Mouse (Mus musculus) macrophage (primary cell): Measurements from ENCODE around the gene Prl2c3. TPM values are rescaled to one million over a fixed set of nuclear protein-coding genes. Genes with fewer than 3 reads are reported as not detected.
"Not testable (repeated sequence)": the region's sequence is repeated elsewhere in the genome, so short reads cannot be mapped to it uniquely, and the experiment has no call there.

Source experiments
- H3K27ac ChIP-seq: fragments of 350-480 bp; formaldehyde crosslinking; 2 replicates; pipeline ENCODE4 v1.9.0; 2021
- H3K36me3 ChIP-seq: fragments of 350-480 bp; formaldehyde crosslinking; 2 replicates; pipeline ENCODE4 v1.9.0; 2021; ENCODE audit errors: inconsistent target
- H3K4me3 ChIP-seq: fragments of 350-480 bp; formaldehyde crosslinking; 2 replicates; pipeline ENCODE4 v1.9.0; 2021; ENCODE audit errors: inconsistent target
- H3K79me2 ChIP-seq: fragments of 350-480 bp; formaldehyde crosslinking; 2 replicates; pipeline ENCODE4 v1.9.0; 2021; ENCODE audit errors: inconsistent target
- WGBS: methylation state at CpG from one replicate; pipeline ENCODE4 v1.1.7; 2026; ENCODE audit warnings: inconsistent platforms; ENCODE audit not compliant: missing documents; 5-methylcytosine and 5-hydroxymethylcytosine counted together
- polyA plus RNA-seq: library from polyadenylated mRNA; stranded (reverse); fragments of 250-400 nt; gene quantifications from 3 replicates; pipeline ENCODE4 v1.2.4, GENCODE M21; 2018; ENCODE audit warnings: inconsistent platforms
- total RNA-seq, 78 experiments: library from RNA; depleted of rRNA; stranded (reverse); fragments of 250-400 nt; gene quantifications; 1 replicate in 9 of 78; 2 replicates in 24 of 78; 3 replicates in 43 of 78; 4 replicates in 2 of 78; pipeline ENCODE4 v1.2.4; 2018; ENCODE audit warnings: inconsistent platforms in 56 of 78

Prl2c3 gene
- total RNA-seq (2018; cell fraction: chromatin; rRNA removed) = not detected
- not detected for total RNA-seq (2018; cell fraction: cytosol; rRNA removed)
- not detected for total RNA-seq (2018; cell fraction: nucleus; rRNA removed)
- polyA plus RNA-seq = not detected in 3 replicates

- H3K79me2 ChIP-seq = not testable (repeated sequence)
- WGBS = 73% methylated on average over 3 of the region's 3 CpGs
These were observed at the start of gene Prl2c3 for GRCm38 (mm10) chr13:12799979-12800378. Gene Prl2c3, minus strand, starts transcription at chr13:12800079.

GRCm38 (mm10) chr13:12848254-12848653, 48.4 kb upstream of the Prl2c3 start:
- 76% methylated on average over 4 of the region's 4 CpGs for WGBS
- H3K36me3 ChIP-seq, H3K79me2 ChIP-seq, H3K4me3 ChIP-seq, H3K27ac ChIP-seq: not testable (repeated sequence)

More at GRCm38 (mm10) chr13:12799979-12800378, at the start of gene Prl2c3:
- H3K27ac ChIP-seq, H3K36me3 ChIP-seq, H3K4me3 ChIP-seq: not testable (repeated sequence)

GRCm38 (mm10) chr13:12844701-12845100, 44.8 kb upstream of the Prl2c3 start:
- 88% methylated on average over 1 of the region's 1 CpGs for WGBS
- H3K27ac ChIP-seq, H3K36me3 ChIP-seq, H3K4me3 ChIP-seq, H3K79me2 ChIP-seq: not testable (repeated sequence)

GRCm38 (mm10) chr13:12837546-12837945, 37.7 kb upstream of the Prl2c3 start:
- H3K36me3 ChIP-seq, H3K4me3 ChIP-seq, H3K79me2 ChIP-seq, H3K27ac ChIP-seq: not testable (repeated sequence)
- 82% methylated on average over 2 of the region's 2 CpGs for WGBS

GRCm38 (mm10) chr13:12831769-12832168, 31.9 kb upstream of the Prl2c3 start:
- H3K79me2 ChIP-seq = no peaks in the 10 kb centered on the region
- no peaks in the 10 kb centered on the region for H3K36me3 ChIP-seq
- no peak overlapping the region for H3K4me3 ChIP-seq
- WGBS = 75% methylated on average over 2 of the region's 2 CpGs
- no peak overlapping the region for H3K27ac ChIP-seq

GRCm38 (mm10) chr13:12829031-12829430, 29.2 kb upstream of the Prl2c3 start:
- no peak overlapping the region for H3K27ac ChIP-seq
- WGBS = 85% methylated on average over 5 of the region's 5 CpGs
- H3K36me3 ChIP-seq = no peaks in the 10 kb centered on the region
- H3K79me2 ChIP-seq = no peaks in the 10 kb centered on the region
- no peak overlapping the region for H3K4me3 ChIP-seq

- H3K27ac ChIP-seq, H3K4me3 ChIP-seq, H3K36me3 ChIP-seq, H3K79me2 ChIP-seq: not testable (repeated sequence)
- WGBS = 70% methylated on average over 4 of the region's 4 CpGs
These were observed 24.8 kb upstream of the Prl2c3 start for GRCm38 (mm10) chr13:12824500-12825176.

- H3K79me2 ChIP-seq, H3K36me3 ChIP-seq, H3K4me3 ChIP-seq, H3K27ac ChIP-seq: not testable (repeated sequence)
- 83% methylated on average over 3 of the region's 5 CpGs for WGBS
These were observed 14.0 kb upstream of the Prl2c3 start for GRCm38 (mm10) chr13:12813734-12814424.

GRCm38 (mm10) chr13:12809591-12809990, 9.7 kb upstream of the Prl2c3 start:
- Histone ChIP-seq H3K4me3 (no peak overlapping the region), H3K36me3 (no peaks in the 10 kb centered on the region), H3K27ac (no peak overlapping the region), H3K79me2 (no peaks in the 10 kb centered on the region)
- WGBS = 65% methylated on average over 2 of the region's 2 CpGs

- H3K36me3 ChIP-seq, H3K4me3 ChIP-seq, H3K79me2 ChIP-seq, H3K27ac ChIP-seq: not testable (repeated sequence)
- 68% methylated on average over 3 of the region's 3 CpGs for WGBS
These were observed 9.1 kb upstream of the Prl2c3 start for GRCm38 (mm10) chr13:12808793-12809512.

- H3K27ac ChIP-seq, H3K79me2 ChIP-seq, H3K4me3 ChIP-seq, H3K36me3 ChIP-seq: not testable (repeated sequence)
- 62% methylated on average over 3 of the region's 4 CpGs for whole genome bisulfite sequencing
These were observed 6.6 kb upstream of the Prl2c3 start for GRCm38 (mm10) chr13:12806496-12806895.

GRCm38 (mm10) chr13:12769442-12770091, 30.3 kb downstream of the Prl2c3 start:
- H3K36me3 ChIP-seq, H3K4me3 ChIP-seq, H3K79me2 ChIP-seq, H3K27ac ChIP-seq: not testable (repeated sequence)
- WGBS = 73% methylated on average over 6 of the region's 6 CpGs
